Mouse (Mus musculus): ENCODE measurements around the gene Rhof. TPM values are rescaled to one million over a fixed set of nuclear protein-coding genes. Genes with fewer than 3 reads are reported as not detected.

The Rhof gene
- polyA plus RNA-seq, 1 experiment from 2014 or later, result 18.7 TPM

- Histone ChIP-seq H3K4me1 (replicated peaks; ENCODE audit: control insufficient read depth, insufficient read depth, low read length) (no peaks in the 10 kb centered on the region), H3K9me3 (ENCODE audit: control insufficient read depth, low read length) (no peaks in the 10 kb centered on the region), H3K27me3 (replicated peaks; ENCODE audit: control insufficient read depth, insufficient read depth, low read length) (no peaks in the 10 kb centered on the region), H3K27ac (ENCODE audit: low read length) (no peak overlapping the region), H3K9ac (replicated peaks; ENCODE audit: low read depth, low read length) (no peak overlapping the region), H3K4me2 (ENCODE audit: low read length) (no peak overlapping the region), H3K4me3 (replicated peaks; ENCODE audit: low read length) (no peak overlapping the region), H3K36me3 (ENCODE audit: control insufficient read depth, insufficient read depth) (peaks cover 56% of the 10 kb centered on the region)
- 85% methylated on average over 9 of the region's 9 CpGs for WGBS
- no peak for ATAC-seq
Measured at GRCm38 (mm10) chr5:123162942-123163341, 30.4 kb upstream of the Rhof start.

- H3K9me3 ChIP-seq (ENCODE audit: control insufficient read depth, low read length), result no peaks in the 10 kb centered on the region
- no peaks in the 10 kb centered on the region for H3K27me3 ChIP-seq (replicated peaks; ENCODE audit: control insufficient read depth, insufficient read depth, low read length)
- WGBS, result 91% methylated on average over 15 of the region's 15 CpGs
- H3K36me3 ChIP-seq (ENCODE audit: control insufficient read depth, insufficient read depth), result peaks cover 59% of the 10 kb centered on the region
- H3K4me3 ChIP-seq (replicated peaks; ENCODE audit: low read length), result no peak overlapping the region
- no peak overlapping the region for H3K4me2 ChIP-seq (ENCODE audit: low read length)
- H3K4me1 ChIP-seq (replicated peaks; ENCODE audit: control insufficient read depth, insufficient read depth, low read length), result no peaks in the 10 kb centered on the region
- no peak overlapping the region for H3K9ac ChIP-seq (replicated peaks; ENCODE audit: low read depth, low read length)
- H3K27ac ChIP-seq (ENCODE audit: low read length), result no peak overlapping the region
- no peak for ATAC-seq
Measured at GRCm38 (mm10) chr5:123160341-123160740, 27.8 kb upstream of the Rhof start.

- H3K4me2 ChIP-seq (ENCODE audit: low read length), result no peak overlapping the region
Measured at GRCm38 (mm10) chr5:123159866-123160265, 27.4 kb upstream of the Rhof start.

GRCm38 (mm10) chr5:123159446-123159845, 27.0 kb upstream of the Rhof start:
- peaks cover 57% of the 10 kb centered on the region for H3K36me3 ChIP-seq (ENCODE audit: control insufficient read depth, insufficient read depth)
- H3K4me2 ChIP-seq (ENCODE audit: low read length), result no peak overlapping the region
- ATAC-seq, result no peak
- H3K27ac ChIP-seq (ENCODE audit: low read length), result no peak overlapping the region
- H3K27me3 ChIP-seq (replicated peaks; ENCODE audit: control insufficient read depth, insufficient read depth, low read length), result no peaks in the 10 kb centered on the region
- no peak overlapping the region for H3K4me3 ChIP-seq (replicated peaks; ENCODE audit: low read length)
- no peaks in the 10 kb centered on the region for H3K9me3 ChIP-seq (ENCODE audit: control insufficient read depth, low read length)
- no peak overlapping the region for H3K9ac ChIP-seq (replicated peaks; ENCODE audit: low read depth, low read length)
- WGBS, result 93% methylated on average over 4 of the region's 4 CpGs
- H3K4me1 ChIP-seq (replicated peaks; ENCODE audit: control insufficient read depth, insufficient read depth, low read length), result no peaks in the 10 kb centered on the region

More at GRCm38 (mm10) chr5:123159866-123160265, 27.4 kb upstream of the Rhof start:
- no peak overlapping the region for H3K4me3 ChIP-seq (replicated peaks; ENCODE audit: low read length)
- no peak overlapping the region for H3K9ac ChIP-seq (replicated peaks; ENCODE audit: low read depth, low read length)
- no peaks in the 10 kb centered on the region for H3K9me3 ChIP-seq (ENCODE audit: control insufficient read depth, low read length)
- H3K27me3 ChIP-seq (replicated peaks; ENCODE audit: control insufficient read depth, insufficient read depth, low read length), result no peaks in the 10 kb centered on the region
- H3K4me1 ChIP-seq (replicated peaks; ENCODE audit: control insufficient read depth, insufficient read depth, low read length), result no peaks in the 10 kb centered on the region
- peaks cover 59% of the 10 kb centered on the region for H3K36me3 ChIP-seq (ENCODE audit: control insufficient read depth, insufficient read depth)
- no peak overlapping the region for H3K27ac ChIP-seq (ENCODE audit: low read length)
- 95% methylated on average over 15 of the region's 15 CpGs for WGBS
- ATAC-seq, result no peak

- Histone ChIP-seq H3K27ac (ENCODE audit: low read length) (no peak overlapping the region), H3K36me3 (ENCODE audit: control insufficient read depth, insufficient read depth) (peaks cover 51% of the 10 kb centered on the region), H3K4me3 (replicated peaks; ENCODE audit: low read length) (no peak overlapping the region), H3K9ac (replicated peaks; ENCODE audit: low read depth, low read length) (no peak overlapping the region), H3K27me3 (replicated peaks; ENCODE audit: control insufficient read depth, insufficient read depth, low read length) (no peaks in the 10 kb centered on the region), H3K9me3 (ENCODE audit: control insufficient read depth, low read length) (no peaks in the 10 kb centered on the region), H3K4me1 (replicated peaks; ENCODE audit: control insufficient read depth, insufficient read depth, low read length) (no peaks in the 10 kb centered on the region), H3K4me2 (ENCODE audit: low read length) (no peak overlapping the region)
- WGBS, result 87% methylated on average over 4 of the region's 4 CpGs
- no peak for ATAC-seq
Measured at GRCm38 (mm10) chr5:123157972-123158371, 25.5 kb upstream of the Rhof start.

- Histone ChIP-seq H3K27ac (ENCODE audit: low read length) (no peak overlapping the region), H3K4me3 (replicated peaks; ENCODE audit: low read length) (no peak overlapping the region), H3K9ac (replicated peaks; ENCODE audit: low read depth, low read length) (no peak overlapping the region), H3K4me2 (ENCODE audit: low read length) (no peak overlapping the region), H3K27me3 (replicated peaks; ENCODE audit: control insufficient read depth, insufficient read depth, low read length) (no peaks in the 10 kb centered on the region), H3K9me3 (ENCODE audit: control insufficient read depth, low read length) (no peaks in the 10 kb centered on the region), H3K36me3 (ENCODE audit: control insufficient read depth, insufficient read depth) (peaks cover 51% of the 10 kb centered on the region), H3K4me1 (replicated peaks; ENCODE audit: control insufficient read depth, insufficient read depth, low read length) (no peaks in the 10 kb centered on the region)
- 81% methylated on average over 12 of the region's 12 CpGs for WGBS
- no peak for ATAC-seq
Measured at GRCm38 (mm10) chr5:123156763-123157162, 24.3 kb upstream of the Rhof start.

- WGBS, result 58% methylated on average over 7 of the region's 7 CpGs
- Histone ChIP-seq H3K4me3 (replicated peaks; ENCODE audit: low read length) (no peak overlapping the region), H3K36me3 (ENCODE audit: control insufficient read depth, insufficient read depth) (peaks cover 40% of the 10 kb centered on the region), H3K27ac (ENCODE audit: low read length) (no peak overlapping the region), H3K4me1 (replicated peaks; ENCODE audit: control insufficient read depth, insufficient read depth, low read length) (peaks cover 12% of the 10 kb centered on the region), H3K9ac (replicated peaks; ENCODE audit: low read depth, low read length) (no peak overlapping the region), H3K4me2 (ENCODE audit: low read length) (no peak overlapping the region), H3K27me3 (replicated peaks; ENCODE audit: control insufficient read depth, insufficient read depth, low read length) (no peaks in the 10 kb centered on the region), H3K9me3 (ENCODE audit: control insufficient read depth, low read length) (no peaks in the 10 kb centered on the region)
- ATAC-seq, result peak; percentile 39; the same call in 1 of the 2 replicates
Measured at GRCm38 (mm10) chr5:123155425-123155824, 22.9 kb upstream of the Rhof start.

- Histone ChIP-seq H3K27ac (ENCODE audit: low read length) (no peak overlapping the region), H3K4me3 (replicated peaks; ENCODE audit: low read length) (no peak overlapping the region), H3K9ac (replicated peaks; ENCODE audit: low read depth, low read length) (no peak overlapping the region), H3K4me1 (replicated peaks; ENCODE audit: control insufficient read depth, insufficient read depth, low read length) (peaks cover 37% of the 10 kb centered on the region), H3K36me3 (ENCODE audit: control insufficient read depth, insufficient read depth) (peaks cover 22% of the 10 kb centered on the region), H3K4me2 (ENCODE audit: low read length) (no peak overlapping the region), H3K9me3 (ENCODE audit: control insufficient read depth, low read length) (no peaks in the 10 kb centered on the region), H3K27me3 (replicated peaks; ENCODE audit: control insufficient read depth, insufficient read depth, low read length) (no peaks in the 10 kb centered on the region)
- ATAC-seq, result no peak
- WGBS, result 71% methylated on average over 1 of the region's 1 CpGs
Measured at GRCm38 (mm10) chr5:123152901-123153300, 20.4 kb upstream of the Rhof start.

GRCm38 (mm10) chr5:123151707-123152362, 19.3 kb upstream of the Rhof start:
- Histone ChIP-seq H3K4me2 (ENCODE audit: low read length) (no peak overlapping the region), H3K4me3 (replicated peaks; ENCODE audit: low read length) (no peak overlapping the region), H3K9ac (replicated peaks; ENCODE audit: low read depth, low read length) (no peak overlapping the region), H3K4me1 (replicated peaks; ENCODE audit: control insufficient read depth, insufficient read depth, low read length) (peaks cover 37% of the 10 kb centered on the region), H3K36me3 (ENCODE audit: control insufficient read depth, insufficient read depth) (peaks cover 20% of the 10 kb centered on the region), H3K27me3 (replicated peaks; ENCODE audit: control insufficient read depth, insufficient read depth, low read length) (no peaks in the 10 kb centered on the region), H3K9me3 (ENCODE audit: control insufficient read depth, low read length) (no peaks in the 10 kb centered on the region), H3K27ac (ENCODE audit: low read length) (no peak overlapping the region)
- ATAC-seq, result no peak
- WGBS, result 90% methylated on average over 19 of the region's 19 CpGs
